Mouse (Mus musculus) kidney, adult 18-20 months (tissue): ENCODE results near the gene 1600012H06Rik.
"Not testable (repeated sequence)": the region's sequence is repeated elsewhere in the genome, so short reads cannot be mapped to it uniquely, and the experiment has no call there.

Experiments
- DNase-seq: peaks from one replicate; pipeline ENCODE4 v3.0.0; 2021

1600012H06Rik gene

GRCm38 (mm10) chr17:14949161-14949827 lies 6.3 kb downstream of the 1600012H06Rik start:
- no peak for DNase-seq

- no peak for DNase-seq
Measured at GRCm38 (mm10) chr17:14953452-14953851, 10.5 kb downstream of the 1600012H06Rik start.

GRCm38 (mm10) chr17:14958686-14959327 lies 15.8 kb downstream of the 1600012H06Rik start:
- no peak for DNase-seq

GRCm38 (mm10) chr17:14959979-14960378 lies 17.0 kb downstream of the 1600012H06Rik start:
- DNase-seq: peak; percentile 11

GRCm38 (mm10) chr17:14960520-14960919 lies 17.5 kb downstream of the 1600012H06Rik start:
- DNase-seq: no peak

- peak; percentile 59 for DNase-seq
Measured at GRCm38 (mm10) chr17:14960951-14961556, 18.1 kb downstream of the 1600012H06Rik start, which contains the start of gene Phf10. Gene Phf10 (minus strand): TSS chr17:14961273.

- not testable (repeated sequence) for DNase-seq
Measured at GRCm38 (mm10) chr17:14961557-14962154, 18.7 kb downstream of the 1600012H06Rik start.

GRCm38 (mm10) chr17:14968373-14968913 lies 25.5 kb downstream of the 1600012H06Rik start:
- DNase-seq: not testable (repeated sequence)

- DNase-seq: not testable (repeated sequence)
Measured at GRCm38 (mm10) chr17:14977718-14978361, 34.9 kb downstream of the 1600012H06Rik start.

- DNase-seq: not testable (repeated sequence)
Measured at GRCm38 (mm10) chr17:14978362-14979038, 35.5 kb downstream of the 1600012H06Rik start, which contains the start of the genes 9030025P20Rik and Gm3417. Gene 9030025P20Rik (plus strand): TSS chr17:14978468. Gene Gm3417 (minus strand): TSS chr17:14978790.

- not testable (repeated sequence) for DNase-seq
Measured at GRCm38 (mm10) chr17:14990116-14990702, 47.2 kb downstream of the 1600012H06Rik start.

GRCm38 (mm10) chr17:14992522-14993138 lies 49.6 kb downstream of the 1600012H06Rik start:
- DNase-seq: not testable (repeated sequence)

GRCm38 (mm10) chr17:14993139-14993832 lies 50.3 kb downstream of the 1600012H06Rik start:
- not testable (repeated sequence) for DNase-seq

- DNase-seq: not testable (repeated sequence)
Measured at GRCm38 (mm10) chr17:14994140-14994539, 51.2 kb downstream of the 1600012H06Rik start.

- DNase-seq: not testable (repeated sequence)
Measured at GRCm38 (mm10) chr17:15000047-15000446, 57.1 kb downstream of the 1600012H06Rik start.

- not testable (repeated sequence) for DNase-seq
Measured at GRCm38 (mm10) chr17:15009088-15009487, 66.1 kb downstream of the 1600012H06Rik start.
